Mouse (Mus musculus) liver, postnatal 0 days (tissue): ENCODE results near the gene Zan.

Experiments
- CTCF ChIP-seq: sonication (generic); IDR thresholded peaks from 2 replicates; pipeline ENCODE4 v1.5.1; 2016; ENCODE audit warnings: antibody characterized with exemption, low read depth
- EP300 ChIP-seq: IDR thresholded peaks from 2 replicates; pipeline ENCODE4 v1.6.1; 2016; ENCODE audit warnings: antibody characterized with exemption, low read depth, mild to moderate bottlenecking

DNA sequence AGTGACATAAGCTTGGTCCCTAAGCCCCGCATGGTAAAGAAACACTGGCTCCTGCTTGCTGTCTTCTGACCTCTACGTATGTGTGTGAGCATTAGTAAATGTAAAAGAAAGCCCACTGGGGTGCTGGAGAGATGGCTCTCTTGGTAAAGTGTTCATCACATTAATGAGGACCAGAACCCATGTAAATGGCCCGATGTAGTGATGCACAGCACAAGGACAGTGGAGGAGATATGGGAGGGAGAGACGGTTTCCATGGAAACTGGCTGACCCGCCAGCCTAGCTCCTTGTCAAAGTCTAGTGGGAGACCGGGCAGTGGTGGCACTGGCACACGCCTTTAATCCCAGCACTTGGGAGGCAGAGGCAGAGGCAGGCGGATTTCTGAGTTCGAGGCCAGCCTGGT, 100.1 kb downstream of the Zan start:
- no peak for TF ChIP-seq CTCF
- TF ChIP-seq EP300, result no peak
